Mouse (Mus musculus) lung, adult 2 months (tissue): ENCODE measurements around the gene Kpna7. TPM values are rescaled to one million over a fixed set of nuclear protein-coding genes. Genes with fewer than 3 reads are reported as not detected.
A peak's percentile ranks its signal among the peaks of the same experiment; 100 is the strongest.

Source experiments
- DNase-seq: peaks from one replicate; pipeline ENCODE4 v3.0.0; 2022
- H3K4me1 ChIP-seq: fragments of 200-500 bp; 2 replicates; pipeline ENCODE4 v1.6.1; 2011; ENCODE audit warnings: low read length; ENCODE audit not compliant: control insufficient read depth, insufficient read depth
- H3K4me3 ChIP-seq: fragments of 200-500 bp; replicated peaks from 2 replicates; pipeline ENCODE3; 2011; ENCODE audit warnings: low read depth, mild to moderate bottlenecking, control low read depth, low read length; ENCODE audit errors: extremely low read depth
- CTCF ChIP-seq: fragments of 200-500 bp; IDR thresholded peaks from 2 replicates; pipeline ENCODE4 v1.5.1; 2011; ENCODE audit warnings: mild to moderate bottlenecking, low read length, control low read depth; ENCODE audit not compliant: insufficient read depth
- POLR2A ChIP-seq: fragments of 200-500 bp; IDR thresholded peaks from 2 replicates; pipeline ENCODE4 v1.6.1; 2011; ENCODE audit warnings: low read depth, mild to moderate bottlenecking, control low read depth, low read length, borderline replicate concordance; ENCODE audit errors: extremely low read depth
- WGBS: fragments of 180-500 bp; shearing (Covaris S2); methylation state at CpG from one replicate; pipeline ENCODE4 v1.1.7; 2018; 5-methylcytosine and 5-hydroxymethylcytosine counted together
- polyA plus RNA-seq: library from polyadenylated mRNA; depleted of rRNA; stranded (reverse); fragments of >200 nt; gene quantifications from 2 replicates; pipeline ENCODE4 v1.2.3, GENCODE M21; 2012

Gene Kpna7
- polyA plus RNA-seq, 1 experiment, result not detected

DNA sequence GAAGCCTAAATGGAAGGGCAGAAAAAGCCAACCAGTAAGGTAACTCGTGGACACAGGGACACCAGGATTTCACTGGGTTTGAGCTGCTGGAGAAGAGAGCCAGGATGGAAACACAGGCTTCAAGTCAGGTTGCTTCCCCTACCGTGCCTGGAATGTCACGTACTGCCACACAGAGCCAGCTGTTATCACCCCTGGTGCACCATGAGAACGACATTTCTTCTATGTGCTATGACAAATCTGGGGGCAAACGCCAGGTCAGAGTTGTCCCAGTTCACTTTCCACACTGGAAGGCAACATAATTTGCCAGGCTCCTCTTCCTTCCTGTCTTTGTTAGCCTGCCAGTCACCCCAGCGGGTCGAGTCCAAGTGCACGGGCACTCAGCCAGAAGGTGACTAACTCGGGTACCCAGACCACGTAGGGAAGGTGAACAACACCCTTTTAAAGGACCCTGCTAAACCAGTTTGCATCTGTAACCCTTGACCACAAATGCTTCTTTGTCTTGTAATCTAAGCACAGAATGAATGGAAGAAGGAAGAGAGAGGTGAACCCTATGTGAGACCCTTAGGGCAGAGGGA is 105.2 kb downstream of the Kpna7 start:
- Histone ChIP-seq H3K4me3 (no peak overlapping the region), H3K4me1 (0 out of 2 replicates have a peak, but pooled peaks cover 2% of the 10 kb centered on the region)
- peak; percentile 79 for DNase-seq
- WGBS, result 14% methylated on average over 10 of the region's 10 CpGs
- no peak for TF ChIP-seq CTCF
- no peak for TF ChIP-seq POLR2A

DNA sequence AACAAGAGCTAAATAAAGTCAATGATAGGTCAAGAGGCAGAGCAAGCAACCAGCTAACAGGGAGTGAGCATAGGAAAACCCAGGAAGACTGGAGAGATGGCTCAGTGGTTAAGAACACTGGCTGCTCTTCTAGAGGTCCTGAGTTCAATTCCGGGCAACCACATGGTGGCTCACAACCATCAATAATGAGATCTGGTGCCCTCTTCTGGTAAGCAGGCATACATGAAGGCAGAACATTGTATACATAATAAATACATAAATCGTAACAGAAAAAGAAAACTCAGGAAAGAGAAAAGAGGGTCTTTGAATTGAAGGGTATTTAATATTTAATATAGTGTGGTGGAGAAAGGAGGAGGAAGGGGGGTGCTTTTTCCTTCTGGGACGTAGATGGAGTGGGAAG is 112.6 kb downstream of the Kpna7 start:
- no peak overlapping the region for H3K4me3 ChIP-seq
- WGBS, result 80% methylated on average over 3 of the region's 3 CpGs
- no peak for DNase-seq
- TF ChIP-seq CTCF, result no peak
- no peak for TF ChIP-seq POLR2A
- H3K4me1 ChIP-seq, result no peaks in the 10 kb centered on the region

DNA sequence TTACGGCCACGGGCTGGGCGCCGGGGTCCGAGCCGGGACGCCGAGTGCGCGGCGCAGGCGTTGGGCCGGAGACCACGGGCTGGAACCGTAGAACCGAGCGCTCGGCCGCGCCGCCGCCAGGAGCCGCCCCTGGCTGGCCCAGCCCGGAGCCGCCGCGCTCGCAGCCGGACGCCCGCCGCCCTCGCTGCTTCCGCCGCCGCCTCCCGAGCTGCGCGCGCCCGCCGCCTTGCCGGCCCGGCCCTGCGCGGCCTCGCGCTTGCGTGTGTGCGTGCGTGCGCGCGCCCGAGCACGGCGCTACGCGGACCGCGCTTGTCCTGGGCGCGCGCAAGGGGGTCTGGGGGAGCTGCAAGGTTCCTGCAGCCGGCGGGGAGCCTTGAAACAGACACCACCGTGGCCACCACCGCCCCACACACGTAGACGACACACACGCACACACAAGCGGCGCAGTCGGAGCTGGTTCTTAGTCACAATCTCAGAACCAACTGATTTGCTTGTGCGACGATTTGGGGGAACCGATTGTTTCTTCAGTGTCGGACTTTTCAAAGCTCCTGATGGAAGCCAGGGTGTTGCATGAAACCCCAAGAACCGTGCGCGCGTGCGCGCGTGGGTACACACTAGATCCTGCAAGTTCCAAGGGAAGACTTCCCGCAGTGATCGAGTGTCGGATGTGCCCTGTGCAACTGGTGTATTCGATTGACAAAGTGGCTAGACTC is 118.0 kb downstream of the Kpna7 start, which contains the start of gene Smurf1:
Gene Smurf1, minus strand, starts transcription at position 209 of the 713 bp plus-strand sequence.
- peak within 1 kb of the TSS; percentile 78 for H3K4me3 ChIP-seq
- peaks cover 22% of the 10 kb centered on the region for H3K4me1 ChIP-seq
- TF ChIP-seq CTCF (no peak), POLR2A (peak; percentile 49; the same call in 1 of the 2 replicates)
- WGBS, result 4% methylated on average over 88 of the region's 89 CpGs
- DNase-seq, result peak; percentile 73

DNA sequence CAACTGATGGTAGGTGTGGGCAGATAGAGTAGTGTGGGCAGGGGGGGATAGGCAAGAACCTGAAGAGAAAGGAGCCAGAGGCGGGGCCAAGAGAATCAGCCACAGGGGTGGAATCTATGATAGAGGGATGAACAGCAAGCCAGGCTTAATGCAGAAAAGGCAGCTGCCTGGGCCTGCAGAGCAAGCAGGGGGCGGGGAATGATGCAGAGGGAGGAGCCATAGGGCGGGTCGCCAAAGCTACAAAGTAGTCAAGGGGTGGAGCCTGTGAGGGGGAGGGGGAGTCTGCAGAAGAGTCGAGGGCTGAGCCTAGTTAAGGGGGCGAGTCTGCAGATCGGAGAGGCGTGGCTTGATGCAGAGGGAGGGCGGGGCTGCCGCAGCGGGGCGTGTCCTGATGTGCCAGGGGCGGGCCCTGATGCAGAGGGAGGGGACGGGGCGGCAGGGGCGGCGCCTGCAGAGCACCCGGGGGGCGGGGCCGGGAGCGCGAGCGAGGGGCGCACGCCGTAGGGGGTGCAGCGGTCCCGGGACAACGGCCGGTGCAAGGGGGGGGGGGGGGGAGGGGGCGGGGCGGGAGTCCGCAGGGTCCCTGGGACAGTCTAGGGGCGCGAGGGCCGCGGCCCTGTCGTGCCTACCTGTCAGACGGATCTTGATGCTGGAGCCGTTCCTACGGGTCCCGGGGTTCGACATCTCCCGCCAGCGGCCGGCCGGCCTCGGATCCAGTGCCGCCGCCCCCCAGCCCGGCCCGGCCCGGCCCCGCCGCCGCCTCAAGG is 118.8 kb downstream of the Kpna7 start:
- DNase-seq, result peak; percentile 86
- WGBS, result 2% methylated on average over 35 of the region's 56 CpGs
- H3K4me1 ChIP-seq, result peaks cover 24% of the 10 kb centered on the region
- peak overlapping the region; percentile 76 for H3K4me3 ChIP-seq
- TF ChIP-seq POLR2A (no peak), CTCF (no peak)

DNA sequence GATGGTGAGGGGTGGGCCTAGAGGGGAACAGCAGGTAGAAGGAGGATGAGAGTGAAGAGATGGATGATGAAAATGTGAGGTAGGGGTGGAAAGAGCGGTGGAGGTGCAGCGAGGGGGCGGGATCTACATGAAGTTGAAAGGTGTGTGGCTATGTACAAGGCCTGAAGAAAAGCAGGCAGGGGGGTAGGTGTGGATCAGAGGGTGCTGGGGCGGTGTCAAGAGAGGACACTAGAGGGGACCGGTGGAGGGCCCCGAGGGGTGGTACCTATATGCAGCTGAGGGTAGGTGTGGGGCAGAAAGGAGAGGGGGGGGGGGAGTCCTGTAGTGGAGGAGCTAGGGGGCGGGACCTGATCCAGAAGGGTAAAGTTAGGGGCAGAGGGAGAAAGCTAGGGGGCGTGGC is 119.4 kb downstream of the Kpna7 start:
- TF ChIP-seq CTCF, result no peak
- TF ChIP-seq POLR2A, result no peak
- 37% methylated on average over 8 of the region's 8 CpGs for WGBS
- no peak for DNase-seq
- H3K4me1 ChIP-seq, result peaks cover 24% of the 10 kb centered on the region
- H3K4me3 ChIP-seq, result no peak overlapping the region

DNA sequence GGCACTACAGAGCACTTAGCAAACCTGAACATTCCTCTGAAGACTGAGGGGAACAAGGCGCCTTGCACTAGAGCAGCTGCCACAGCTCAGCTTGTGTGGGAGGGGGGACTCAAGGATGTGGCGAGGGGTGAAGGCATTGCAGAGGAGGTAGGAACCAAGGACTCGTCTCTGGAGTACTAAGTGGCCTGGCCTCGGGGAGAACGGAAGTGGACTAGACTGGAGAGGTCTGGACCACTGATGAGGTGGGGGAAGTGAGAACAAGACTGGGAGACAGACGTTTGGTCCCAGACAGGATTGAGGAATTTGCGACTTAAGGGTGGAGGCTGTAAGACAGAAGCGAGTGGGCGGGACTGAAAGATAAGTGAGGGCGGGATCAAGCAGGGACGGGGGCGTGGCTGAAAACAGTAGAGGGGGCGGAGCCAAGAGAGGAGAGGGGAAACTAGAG is 120.0 kb downstream of the Kpna7 start:
- WGBS, result 5% methylated on average over 13 of the region's 13 CpGs
- 0 out of 2 replicates have a peak, but pooled peaks have one; percentile 9 for TF ChIP-seq POLR2A
- TF ChIP-seq CTCF, result no peak
- peaks cover 27% of the 10 kb centered on the region for H3K4me1 ChIP-seq

DNA sequence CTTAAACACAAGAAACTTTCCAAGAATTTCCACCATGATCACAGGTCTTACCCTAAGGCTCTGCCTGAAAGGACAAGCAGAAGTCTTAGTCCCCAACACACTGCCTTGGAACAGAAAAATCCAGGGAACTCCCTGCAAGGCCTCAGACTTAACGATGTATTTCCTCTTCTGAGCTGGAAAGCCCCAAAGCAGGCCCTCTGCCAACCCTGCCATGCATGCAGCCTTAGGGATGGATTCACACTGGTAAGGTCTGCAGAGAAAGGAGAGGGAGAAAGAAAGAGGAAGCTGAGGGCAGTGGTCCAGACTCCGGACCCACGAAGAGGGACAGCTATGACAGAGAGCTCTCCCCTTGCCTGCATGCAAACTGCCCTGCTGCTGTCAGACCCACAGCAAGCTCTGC is 120.4 kb downstream of the Kpna7 start:
- Histone ChIP-seq H3K4me1 (peaks cover 27% of the 10 kb centered on the region), H3K4me3 (no peak overlapping the region)
- WGBS, result 3% methylated on average over 3 of the region's 3 CpGs
- TF ChIP-seq CTCF (no peak), POLR2A (no peak)
- DNase-seq, result no peak

More for the DNA sequence above, 120.0 kb downstream of the Kpna7 start:
- peak overlapping the region; percentile 44 for H3K4me3 ChIP-seq
- peak; percentile 58 for DNase-seq

DNA sequence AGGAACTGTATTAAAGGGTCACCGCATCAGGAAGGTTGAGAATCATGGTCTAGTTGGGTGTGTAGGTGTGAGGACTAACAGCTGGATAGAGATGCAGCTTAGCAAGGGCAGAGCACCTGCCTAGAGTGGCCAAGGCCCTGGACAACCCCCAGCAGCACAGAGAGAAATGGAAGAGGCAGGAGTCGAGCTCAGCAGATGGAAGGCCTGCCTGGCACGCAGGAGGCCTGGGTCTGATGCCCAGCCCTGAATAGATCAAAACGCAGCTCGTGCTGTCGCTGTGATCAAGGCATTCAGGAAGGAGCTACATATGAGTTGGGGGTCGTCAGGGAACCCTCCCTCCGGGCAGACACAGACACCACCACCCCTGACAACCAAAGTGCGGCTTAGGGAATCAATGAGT is 125.6 kb downstream of the Kpna7 start:
- 70% methylated on average over 9 of the region's 9 CpGs for WGBS
- no peak for DNase-seq
- Histone ChIP-seq H3K4me1 (peaks cover 13% of the 10 kb centered on the region), H3K4me3 (no peak overlapping the region)
- TF ChIP-seq CTCF, result no peak
- TF ChIP-seq POLR2A, result no peak

DNA sequence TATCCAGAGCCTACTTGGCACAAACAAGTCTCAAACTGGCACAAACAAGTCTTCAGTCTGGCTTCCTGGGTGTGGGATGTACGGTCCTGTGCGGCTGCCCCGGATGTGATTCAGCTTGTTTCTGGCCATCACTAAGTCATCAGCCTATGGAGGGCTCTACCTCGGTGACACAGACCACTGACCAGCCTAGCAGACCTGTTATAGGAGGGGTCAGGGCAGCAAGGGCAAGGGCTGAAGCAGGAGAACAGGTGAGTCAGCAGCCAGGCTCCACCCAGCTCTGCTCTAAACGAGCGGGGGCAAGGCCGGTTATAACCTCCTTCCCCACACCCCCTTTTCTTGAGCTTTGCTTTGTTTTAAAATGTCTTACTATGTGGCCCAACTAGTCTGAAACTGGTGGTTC is 129.4 kb downstream of the Kpna7 start:
- Histone ChIP-seq H3K4me3 (no peak overlapping the region), H3K4me1 (peaks cover 3% of the 10 kb centered on the region; the same call in 1 of the 2 replicates)
- no peak for TF ChIP-seq CTCF
- TF ChIP-seq POLR2A, result no peak
- WGBS, result 41% methylated on average over 7 of the region's 7 CpGs
- DNase-seq, result no peak
